Mouse (Mus musculus): ENCODE data around the gene Ninl. TPM values are rescaled to one million over a fixed set of nuclear protein-coding genes. Genes with fewer than 3 reads are reported as not detected.
"Not testable (repeated sequence)": the region's sequence is repeated elsewhere in the genome, so short reads cannot be mapped to it uniquely, and the experiment has no call there.

Ninl gene
- total RNA-seq, 1 experiment from 2014 or later, result 18.9 TPM

DNA sequence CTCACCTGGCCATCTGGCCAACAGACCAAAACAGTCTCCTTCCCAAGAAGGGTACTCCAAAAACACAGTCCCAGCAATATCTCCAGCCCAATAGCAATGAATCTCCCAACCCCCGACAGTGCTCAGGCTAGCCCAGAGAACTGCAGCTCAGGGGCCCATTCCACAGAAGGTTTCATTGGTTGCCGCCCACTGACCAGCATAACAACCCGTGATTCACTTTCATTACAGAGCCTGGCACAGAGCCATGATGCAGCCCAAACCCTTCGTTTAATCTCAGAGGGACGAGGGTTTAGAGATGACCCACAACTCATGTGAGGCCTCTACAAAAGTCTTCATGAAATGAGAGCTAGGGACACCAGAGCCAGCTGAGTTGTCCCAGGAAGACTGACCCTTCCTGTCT, 90.4 kb downstream of the Ninl start:
- peak; percentile 32 for DNase-seq

DNA sequence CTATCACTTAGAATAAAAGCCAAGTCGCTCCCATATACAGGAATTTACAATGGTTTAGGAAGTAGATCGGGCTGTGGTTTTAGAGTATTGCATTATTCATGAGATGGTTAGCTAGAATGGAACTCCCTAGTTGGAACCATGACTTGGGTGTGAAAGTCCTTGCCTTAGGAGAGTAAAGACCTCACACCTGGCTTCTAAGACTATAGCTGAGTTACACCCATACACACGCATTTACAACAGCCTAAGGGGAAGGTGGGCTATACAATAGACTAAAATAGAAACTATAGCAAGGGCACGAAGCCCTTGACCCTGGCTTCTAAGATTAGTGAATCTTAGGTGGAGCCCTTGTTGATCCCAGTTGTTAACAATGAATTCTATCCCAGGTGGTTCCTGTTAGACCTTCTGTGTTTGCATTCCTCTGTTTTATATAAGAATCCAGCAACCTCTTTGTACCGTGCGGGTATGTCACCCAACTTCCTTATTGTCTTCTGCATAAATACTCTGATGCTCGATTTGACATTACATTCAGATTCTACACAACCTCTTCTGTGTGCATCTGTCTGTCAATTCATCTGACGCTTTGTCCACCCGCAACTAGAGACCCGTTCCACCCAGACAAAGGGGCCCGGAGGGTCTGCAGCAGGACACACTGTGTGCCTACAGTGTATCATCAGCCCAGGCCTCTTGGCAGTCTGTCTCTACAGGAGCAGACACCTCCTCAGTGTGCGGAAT, 91.1 kb downstream of the Ninl start:
- DNase-seq, result not testable (repeated sequence)

DNA sequence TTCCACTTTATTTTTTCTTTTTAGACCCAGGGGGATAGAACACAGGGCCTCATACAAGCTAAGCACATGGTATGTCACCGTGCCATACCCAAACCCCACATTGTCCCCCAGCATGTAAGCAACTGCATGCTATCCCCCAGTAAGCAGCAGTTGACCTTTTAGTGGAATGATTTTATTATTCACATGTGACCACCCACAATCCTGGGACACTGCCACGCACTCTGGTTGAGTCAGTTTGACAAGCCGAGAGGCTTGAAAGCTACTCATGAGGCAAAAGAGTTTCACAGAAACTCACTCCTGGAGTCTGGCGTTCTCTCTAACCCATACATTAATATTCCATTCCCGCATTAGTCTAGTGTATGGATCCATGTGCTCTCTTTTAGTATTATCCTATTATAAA, 91.8 kb downstream of the Ninl start:
- DNase-seq, result peak; percentile 34

DNA sequence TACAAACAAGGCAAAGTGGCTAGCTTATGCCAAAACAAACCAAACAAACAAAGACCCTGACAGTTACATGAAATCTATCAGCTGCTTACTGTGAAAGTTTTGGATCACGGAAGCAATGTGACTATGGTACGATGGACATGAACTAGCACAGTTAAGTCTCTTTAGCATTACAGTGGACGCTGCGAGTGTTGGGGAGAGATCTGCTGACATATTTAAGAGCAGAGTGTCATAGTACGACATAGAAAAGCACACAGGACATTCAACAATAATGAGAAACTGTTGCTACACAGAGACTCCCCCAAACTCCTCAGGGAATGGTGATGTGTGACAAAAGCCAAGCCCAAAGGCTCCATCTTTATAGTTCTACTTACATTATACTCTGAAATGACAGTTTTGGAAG, 95.2 kb downstream of the Ninl start:
- no peak for DNase-seq

DNA sequence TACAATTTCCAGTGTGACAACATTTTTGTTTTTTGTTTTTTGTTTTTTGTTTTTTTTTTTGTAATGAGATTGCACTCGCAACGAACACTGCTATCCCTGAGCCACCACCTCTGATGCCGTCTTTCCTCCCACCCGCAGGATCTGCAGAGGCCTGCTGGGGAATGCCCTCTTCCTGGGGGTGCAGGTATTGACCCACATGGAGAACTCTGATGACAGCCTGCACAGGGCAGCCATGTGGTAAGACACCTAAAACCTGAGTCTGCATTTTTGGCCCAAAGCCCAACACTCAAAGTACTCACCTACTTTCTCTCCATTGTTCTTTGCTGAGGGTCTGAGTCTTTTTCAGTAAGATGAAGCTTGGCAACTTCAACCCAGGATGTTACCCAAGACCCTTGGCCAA, 104.5 kb downstream of the Ninl start:
- no peak for DNase-seq

DNA sequence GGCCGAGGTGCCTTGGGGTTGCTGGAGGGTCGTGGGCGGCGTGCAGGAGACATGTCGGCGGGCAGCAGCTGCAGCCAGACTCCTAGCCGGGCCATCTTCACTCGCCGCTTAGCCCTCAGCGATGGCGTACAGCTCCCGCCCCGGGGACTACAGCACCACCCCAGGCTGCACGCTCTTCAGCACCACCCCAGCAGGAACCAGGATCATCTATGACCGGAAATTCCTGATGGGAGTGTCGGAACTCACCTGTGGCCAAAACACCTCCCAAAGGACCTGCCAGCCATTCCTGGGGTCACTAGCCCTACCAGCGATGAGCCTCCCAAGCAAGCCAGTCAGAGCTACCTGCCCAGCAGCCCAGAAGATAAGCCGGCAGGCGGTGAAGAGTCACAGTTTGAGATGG, 105.7 kb downstream of the Ninl start:
- DNase-seq, result no peak

DNA sequence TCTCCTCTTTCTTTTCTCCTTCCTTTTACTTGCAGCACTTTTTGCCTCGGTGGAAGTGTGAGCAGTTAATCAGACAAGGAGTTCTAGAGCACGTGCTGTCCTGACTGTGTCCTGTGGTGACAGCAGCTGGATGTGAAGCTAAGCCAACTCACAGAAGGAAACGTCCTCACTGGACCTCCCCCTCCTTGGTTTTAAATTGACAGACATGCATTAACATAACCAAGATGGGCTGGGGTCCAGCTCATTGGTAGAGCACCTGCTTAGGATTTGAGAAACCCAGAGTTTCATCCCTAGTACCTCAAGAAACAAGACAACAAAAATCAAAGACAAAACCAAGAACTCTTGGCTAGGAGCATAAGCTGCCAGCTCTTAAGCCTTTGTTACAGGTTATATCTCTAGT, 108.4 kb downstream of the Ninl start:
- no peak for DNase-seq

DNA sequence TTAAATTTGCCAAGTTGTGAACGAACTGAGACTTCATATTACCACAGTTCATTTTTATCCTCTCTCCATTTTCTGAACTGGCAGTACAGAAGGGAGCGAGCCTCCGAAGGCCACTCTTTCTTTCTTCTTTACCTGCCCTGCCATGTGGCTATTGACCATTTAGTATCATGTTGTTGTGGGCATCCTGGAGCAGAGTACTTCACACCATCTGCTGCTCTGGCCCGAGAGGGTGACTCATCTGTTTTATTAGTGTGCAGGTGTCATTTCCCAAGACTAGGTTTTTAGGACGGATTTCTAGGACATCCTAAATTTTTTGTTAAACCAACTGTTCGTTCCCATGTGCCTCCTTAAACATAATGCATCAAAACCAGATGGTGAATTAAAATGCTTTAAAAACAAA, 110.0 kb downstream of the Ninl start:
- no peak for DNase-seq

DNA sequence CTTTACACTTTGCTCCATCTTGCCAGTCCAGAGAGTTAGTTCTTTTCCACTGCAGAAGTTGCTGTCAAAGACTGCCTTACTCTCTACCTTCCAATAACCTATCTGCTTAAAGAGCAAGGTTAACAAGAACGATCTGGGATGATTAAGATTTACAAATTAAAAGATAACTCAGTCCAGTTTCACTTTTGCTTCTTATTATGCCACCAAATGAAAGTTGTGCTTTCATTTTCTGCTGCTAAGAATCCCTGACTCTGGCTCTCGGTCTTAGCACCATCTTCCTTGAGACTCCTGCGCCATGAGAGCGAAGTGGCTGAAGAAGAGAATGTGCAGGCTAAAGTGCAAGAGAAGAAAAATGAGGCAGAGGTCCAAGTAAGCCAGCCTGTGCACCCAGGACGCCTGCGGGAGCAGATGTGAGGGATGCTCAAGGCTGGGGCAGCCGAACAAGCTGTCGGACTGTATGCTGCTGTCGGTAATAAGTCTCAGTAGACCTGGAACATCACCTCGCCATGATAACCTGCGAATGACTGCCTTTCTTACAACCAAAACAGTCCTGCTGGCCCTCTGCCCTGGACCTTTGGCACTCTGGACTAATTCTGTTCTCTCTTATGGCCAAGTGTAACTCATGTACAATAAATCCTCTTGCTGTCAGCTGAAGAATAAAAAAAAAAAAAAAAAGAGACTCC, 112.0 kb downstream of the Ninl start:
- DNase-seq, result peak; percentile 65

DNA sequence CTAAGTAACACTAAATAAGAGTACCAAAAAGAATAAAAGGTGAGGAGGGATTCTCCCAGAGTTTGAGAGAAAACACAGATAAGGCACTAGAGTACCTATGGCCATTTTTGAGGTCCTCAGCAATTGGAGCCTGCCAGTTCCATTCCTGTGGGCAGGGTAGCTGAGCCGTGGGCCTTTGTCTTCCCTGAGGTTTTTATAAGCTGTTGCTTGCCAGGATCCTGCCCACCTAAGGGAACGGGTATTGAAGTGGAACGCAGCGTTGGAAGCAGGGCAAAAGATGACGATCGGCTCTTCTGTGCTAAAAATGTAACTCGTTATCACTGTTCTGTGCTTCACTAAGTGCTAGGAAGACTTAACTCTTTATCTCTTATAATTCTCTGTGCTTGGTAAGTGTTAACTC, 115.7 kb downstream of the Ninl start:
- DNase-seq, result no peak

DNA sequence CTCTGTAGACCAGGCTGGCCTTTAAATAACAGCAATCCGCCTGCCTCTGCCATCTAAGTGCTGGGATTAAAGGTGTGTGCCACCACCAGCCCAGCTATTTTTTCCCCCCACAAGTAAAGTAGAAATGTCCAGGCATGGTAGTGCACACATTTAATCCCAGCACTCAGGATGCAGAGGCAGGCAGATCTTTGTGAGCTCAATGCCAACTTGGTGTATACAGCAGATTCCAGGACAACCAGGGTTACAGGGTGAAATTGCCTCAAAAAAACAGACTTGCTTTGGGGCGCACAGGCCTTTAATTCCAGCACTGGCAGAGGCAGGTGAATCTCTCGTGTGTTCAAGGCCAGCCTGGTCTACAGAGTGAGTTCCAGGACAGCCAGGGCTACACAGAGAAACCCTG, 116.2 kb downstream of the Ninl start:
- no peak for DNase-seq

DNA sequence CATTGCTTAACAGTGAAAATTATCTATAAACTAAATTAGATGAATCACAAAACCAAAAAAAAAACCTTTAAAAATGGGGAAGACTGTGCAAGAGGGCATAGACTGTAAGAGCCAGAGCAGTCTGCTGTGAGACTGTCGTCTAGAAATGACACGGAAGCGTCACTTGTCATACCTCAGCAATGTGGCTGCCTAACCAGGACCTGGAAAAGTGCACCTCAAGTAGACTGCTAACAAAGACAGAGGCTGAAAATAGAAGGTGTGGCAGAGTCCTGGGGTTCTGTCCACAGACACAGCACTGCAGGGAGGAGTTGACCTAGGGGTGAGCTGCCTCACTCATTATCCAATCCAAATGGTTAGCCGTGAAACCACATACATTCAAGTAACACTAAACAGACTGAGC, 117.0 kb downstream of the Ninl start:
- DNase-seq, result no peak

DNA sequence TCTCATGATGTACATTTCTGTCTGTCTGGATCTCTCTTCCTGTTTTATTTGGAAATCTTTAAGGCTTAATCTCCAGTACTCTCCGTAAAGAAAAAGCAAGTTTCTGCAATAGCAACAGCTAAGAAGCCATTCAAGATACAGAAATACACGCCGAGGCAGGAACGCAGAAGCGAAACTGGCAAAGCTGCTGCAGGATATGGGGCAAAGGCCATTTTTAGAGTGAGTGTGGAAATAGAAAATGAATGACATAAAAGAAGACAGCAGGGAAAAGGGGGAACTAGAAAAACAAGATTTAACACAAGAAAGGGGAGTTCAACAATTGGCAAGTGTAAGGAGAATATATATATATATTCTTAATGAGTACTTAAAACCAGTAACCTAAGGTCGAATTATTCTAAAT, 117.5 kb downstream of the Ninl start:
- DNase-seq, result no peak

DNA sequence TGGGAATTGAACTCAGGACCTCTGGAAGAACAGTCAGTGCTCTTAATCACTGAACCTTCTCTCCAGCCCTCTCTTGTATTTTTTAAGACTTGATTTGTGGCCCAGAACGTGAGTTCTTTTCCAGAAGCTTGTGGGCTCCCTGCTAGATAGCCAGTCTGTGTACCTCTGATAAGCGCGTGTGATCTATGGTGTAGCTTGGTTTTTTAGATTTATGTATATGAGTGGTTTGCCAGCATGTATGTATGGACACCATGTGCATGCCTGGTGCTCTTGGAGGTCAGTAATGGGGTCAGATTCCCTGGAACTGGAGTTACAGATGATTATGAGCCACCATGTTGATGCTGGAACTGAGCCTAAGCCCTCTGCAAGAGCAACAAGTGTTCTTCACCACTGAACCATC, 118.6 kb downstream of the Ninl start:
- no peak for DNase-seq

DNA sequence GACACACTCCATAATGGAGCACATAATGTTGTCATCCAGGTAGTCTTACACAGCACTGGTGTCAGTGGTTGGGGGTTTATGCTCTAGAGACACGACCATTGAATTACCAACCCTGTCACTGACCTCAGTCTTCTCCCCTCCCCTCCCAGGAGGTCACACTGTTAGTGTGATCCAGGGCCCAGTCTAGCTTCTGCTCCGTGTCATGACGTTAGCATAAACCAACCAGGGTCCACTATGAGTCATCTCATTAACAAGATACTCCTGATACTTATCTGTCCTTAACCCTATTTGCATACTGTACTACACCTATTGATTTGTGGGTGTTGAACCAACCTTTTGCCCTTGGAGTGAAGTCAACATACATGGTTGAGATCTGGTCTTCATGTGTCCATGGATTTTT, 120.5 kb downstream of the Ninl start:
- no peak for DNase-seq

DNA sequence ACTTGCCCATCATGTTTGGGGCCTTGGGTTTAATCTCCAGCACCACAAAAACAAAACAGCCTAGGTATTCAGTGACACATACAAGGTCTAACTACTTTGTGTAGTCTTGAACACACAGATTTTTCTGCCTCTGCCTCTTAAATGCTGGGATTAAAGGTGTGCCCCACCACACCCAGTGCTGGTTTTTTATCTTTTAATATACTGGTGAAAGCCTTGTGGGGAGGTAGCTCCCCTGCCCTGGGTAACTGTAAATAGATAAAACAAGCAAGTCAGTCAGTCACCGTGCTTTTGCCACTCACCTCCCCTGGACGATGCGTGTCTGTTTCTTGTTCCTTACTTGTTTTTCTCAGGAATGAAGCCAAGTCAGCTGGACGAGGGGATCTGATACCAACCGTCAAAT, 123.4 kb downstream of the Ninl start:
- DNase-seq, result no peak

DNA sequence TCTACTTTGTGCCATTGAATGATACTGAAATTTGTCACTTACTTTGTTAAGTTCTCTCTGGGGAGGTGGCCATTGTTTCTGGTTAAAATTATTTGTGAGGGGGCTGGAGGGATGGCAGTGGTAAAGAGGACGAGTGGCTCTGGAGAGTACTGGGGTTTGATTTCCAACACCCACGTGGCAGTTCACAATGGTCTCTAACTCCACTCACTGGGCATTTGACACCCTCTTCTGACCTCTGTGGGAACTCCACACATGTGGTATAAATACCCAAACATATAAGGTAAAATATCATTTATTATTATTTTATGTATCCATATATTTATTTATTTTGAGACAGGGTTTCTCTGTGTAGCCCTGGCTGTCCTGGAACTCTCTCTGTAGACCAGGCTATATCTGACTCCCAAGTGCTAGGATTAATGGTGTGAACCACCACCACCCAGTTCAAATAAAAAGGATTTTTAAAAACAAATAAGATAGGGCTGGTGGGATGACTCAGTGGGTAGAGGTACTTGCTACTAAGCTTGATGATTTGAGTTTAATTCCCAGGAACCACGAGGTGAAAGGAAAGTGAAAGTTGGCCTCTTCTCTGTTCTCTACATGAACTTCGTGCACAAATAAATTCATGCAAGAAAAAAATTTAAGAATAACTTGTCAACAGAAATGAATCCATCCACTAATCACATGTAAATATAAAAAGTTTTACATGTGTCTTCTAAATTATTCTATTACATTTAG, 124.2 kb downstream of the Ninl start:
- DNase-seq, result no peak

DNA sequence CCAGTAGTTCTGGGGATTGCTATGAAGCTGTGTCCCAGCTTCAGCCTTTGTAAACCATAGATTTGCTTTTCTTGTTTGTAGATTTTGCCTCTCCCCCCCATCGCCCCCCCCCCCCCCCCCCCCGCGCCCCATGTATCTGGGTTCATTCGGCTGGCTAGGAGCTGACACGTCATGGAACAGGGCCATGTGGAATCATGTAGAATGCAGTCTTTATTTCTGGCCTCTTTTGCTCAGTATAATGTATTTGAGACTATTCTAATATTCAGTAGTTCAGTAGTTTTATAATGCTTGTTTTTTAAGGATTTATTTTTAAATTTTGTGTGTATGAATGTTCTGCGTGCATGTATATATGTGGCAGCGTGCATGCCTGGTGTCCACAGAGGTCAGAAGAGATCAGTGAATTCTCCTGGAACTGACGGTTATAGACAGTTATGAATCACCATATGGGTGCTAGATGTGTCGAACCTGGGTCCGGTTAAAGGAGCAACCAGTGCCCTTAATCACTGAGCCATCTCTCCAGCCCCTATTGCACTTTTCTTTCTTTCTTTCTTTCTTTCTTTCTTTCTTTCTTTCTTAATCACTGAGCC, 128.8 kb downstream of the Ninl start:
- DNase-seq, result no peak

DNA sequence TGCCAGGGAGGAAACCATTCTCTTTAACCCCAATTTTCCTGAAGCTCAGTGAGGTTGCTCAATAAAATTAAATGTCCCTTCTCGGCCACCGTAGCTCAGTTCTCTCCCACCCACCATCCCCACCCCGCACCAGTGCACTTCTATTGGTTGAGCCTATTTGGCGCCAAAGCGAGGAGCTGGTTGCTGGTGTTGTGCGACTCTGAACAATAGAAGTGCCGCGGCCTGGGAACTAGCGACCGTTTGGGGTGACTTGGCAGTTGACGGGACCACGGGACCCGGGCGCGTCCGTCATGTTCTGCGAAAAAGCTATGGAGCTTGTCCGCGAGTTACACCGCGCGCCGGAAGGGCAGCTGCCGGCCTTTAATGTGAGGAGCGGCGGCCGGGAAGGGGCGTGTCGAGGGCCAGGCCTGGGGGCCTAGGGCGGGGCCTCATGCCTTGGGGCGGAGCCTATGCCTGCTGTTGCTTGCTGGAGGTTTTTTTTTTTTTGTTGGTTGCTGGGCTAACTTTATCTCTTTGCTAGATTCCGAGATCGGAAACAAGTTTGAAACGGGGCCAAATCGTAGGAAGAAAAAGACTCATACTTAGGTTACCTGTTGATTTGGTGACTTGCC, 129.6 kb downstream of the Ninl start:
- peak; percentile 97 for DNase-seq

DNA sequence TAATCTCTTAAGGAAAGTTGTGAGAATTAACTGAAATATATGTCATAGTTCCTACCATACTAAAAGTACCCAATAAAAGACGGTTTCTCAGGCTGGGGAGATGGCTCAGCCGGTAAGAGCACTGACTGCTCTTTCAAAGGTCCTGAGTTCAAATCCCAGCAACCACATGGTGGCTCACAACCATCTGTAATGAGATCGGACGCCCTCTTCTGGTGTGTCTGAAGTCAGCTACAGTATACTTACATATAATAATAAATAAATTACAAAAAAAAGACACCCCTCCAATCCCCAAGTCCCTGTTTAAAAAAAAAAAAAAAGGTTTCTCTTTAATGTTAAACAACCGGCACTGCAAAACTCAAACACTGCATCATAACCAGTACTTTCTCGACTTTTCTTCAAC, 130.3 kb downstream of the Ninl start:
- DNase-seq, result not testable (repeated sequence)

DNA sequence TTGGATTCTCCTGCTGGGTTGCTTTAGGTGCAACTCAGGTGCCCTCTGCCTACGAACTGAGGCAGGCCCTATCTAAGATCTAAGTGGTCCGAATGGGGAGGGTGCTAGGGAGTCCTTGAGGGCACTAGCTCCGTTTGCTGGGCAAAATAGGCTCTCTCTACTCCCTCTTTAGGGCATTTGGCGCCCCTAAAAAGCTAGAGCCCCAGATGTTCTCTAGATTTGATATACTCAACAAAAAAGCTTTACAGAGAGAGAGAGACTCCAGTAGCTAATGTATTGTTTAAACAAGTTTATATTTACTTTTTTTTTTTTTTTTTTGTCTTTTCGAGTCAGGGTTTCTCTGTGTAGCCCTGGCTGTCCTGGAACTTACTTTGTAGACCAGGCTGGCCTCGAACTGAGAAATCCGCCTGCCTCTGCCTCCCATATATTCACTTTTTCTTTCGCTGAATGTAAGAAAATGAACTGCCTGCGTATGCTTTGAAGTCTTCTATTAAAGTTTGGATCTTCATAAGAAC, 134.2 kb downstream of the Ninl start, which contains the start of gene Gins1:
Gins1 (plus strand) TSS at position 465 of the 515 bp plus-strand sequence.
- DNase-seq, result no peak

DNA sequence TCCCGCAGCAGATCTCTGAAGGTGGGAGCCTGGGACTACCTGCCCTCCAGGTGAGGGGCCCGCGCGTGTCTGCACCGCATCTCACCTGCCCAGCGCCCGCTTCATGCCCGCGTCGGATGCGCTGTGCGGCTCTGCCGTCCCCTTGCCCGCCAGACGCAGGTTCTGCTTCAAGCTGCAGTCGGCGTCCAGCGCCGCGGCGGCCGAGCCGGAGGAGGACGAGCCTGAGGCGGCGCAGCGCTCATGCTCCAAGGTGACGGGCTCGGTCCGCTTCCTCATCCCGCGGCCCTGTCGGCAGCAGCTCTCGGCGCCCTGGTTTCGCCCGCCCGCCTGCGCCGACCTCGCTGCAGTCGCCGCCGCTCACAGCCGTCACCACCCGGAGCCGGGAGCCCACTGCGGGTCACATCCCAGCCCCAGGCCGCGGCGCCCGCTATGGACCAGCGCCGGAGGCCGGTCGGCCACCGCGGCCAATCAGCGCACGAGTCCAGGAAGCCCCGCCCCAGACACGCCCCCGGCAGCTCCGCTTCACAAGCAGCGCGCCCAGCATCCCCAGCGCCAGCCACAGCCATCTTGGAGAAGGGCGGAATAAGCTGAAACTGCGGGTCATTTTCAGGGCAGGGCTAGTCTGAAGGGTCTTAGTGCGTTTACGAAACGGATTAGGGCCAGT, 134.8 kb downstream of the Ninl start, which contains the start of gene Abhd12:
Abhd12 (minus strand) TSS at position 470 of the 664 bp plus-strand sequence.
- DNase-seq, result peak; percentile 100

All from adrenal gland, postnatal 14 days (tissue).